Mouse (Mus musculus) G1E-ER4 (cell line): ENCODE data around the gene Lrrc72. TPM values are rescaled to one million over a fixed set of nuclear protein-coding genes. Genes with fewer than 3 reads are reported as not detected.

Experiments used
- GATA1 ChIP-seq: IDR thresholded peaks from one replicate; pipeline ENCODE4 v1.8.0; 2012; ENCODE audit warnings: low read length, inconsistent platforms
- polyA plus RNA-seq: library from polyadenylated mRNA; stranded (reverse); fragments of >175 nt; gene quantifications from 2 replicates; pipeline ENCODE4 v1.2.3, GENCODE M21; 2012

Lrrc72 gene
- polyA plus RNA-seq, 1 experiment = not detected

- no peak for TF ChIP-seq GATA1
Measured at GRCm38 (mm10) chr12:36208456-36208855, 44.7 kb downstream of the Lrrc72 start.

DNA sequence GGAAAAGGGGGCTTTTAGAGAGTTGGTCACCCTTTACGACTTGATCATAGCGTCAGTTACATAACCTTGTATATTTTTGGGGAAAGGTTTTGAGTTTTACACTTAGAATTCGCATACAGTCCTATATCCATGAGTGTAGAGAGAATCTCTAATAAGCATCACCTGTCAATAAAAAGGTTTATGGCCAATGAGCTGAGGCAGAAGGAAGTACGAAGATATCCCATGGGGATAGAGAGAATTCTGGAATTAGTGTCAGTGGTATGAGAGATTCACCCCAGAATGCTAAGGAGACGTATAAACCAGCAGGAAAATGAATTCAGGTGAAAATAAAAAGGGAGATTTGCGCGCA, 45.4 kb downstream of the Lrrc72 start:
- no peak for TF ChIP-seq GATA1

DNA sequence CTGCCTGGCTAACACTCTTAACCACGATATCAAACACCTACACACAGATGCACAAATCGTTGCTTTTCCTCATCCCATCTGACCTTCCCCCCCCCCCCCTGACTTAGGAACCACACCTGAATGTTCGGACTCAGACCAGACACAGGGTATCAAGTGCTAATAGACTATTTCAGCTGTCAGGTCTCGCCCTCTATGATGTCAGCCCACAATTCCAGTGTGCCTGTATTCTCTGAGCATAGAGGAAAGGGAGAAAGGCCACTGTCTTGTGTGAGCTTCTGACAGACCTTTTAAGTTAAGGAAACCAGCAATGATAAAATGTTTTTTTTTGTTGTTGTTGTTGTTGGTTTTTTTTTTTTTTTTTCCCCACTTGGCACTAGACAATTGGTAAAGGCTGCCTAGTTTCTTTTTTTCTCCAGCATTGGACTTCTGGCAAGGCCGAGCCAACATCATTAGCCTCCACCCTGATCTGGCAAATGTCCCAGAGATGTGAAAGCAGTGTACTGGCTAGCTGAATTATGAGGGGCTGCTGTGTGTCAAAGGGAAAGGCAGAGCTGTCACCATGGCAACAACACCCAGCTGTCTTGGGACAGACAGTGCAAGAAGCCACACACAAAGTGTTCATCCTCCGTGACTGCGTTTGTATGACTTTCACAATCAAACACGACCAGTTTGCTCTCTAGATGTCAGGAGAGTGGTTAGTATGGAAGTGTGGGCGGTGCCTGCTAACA, 46.0 kb downstream of the Lrrc72 start:
- TF ChIP-seq GATA1 = no peak

GRCm38 (mm10) chr12:36194976-36195375, 58.2 kb downstream of the Lrrc72 start:
- TF ChIP-seq GATA1 = no peak

- no peak for TF ChIP-seq GATA1
Measured at GRCm38 (mm10) chr12:36190343-36190742, 62.9 kb downstream of the Lrrc72 start.

GRCm38 (mm10) chr12:36189610-36190009, 63.6 kb downstream of the Lrrc72 start:
- TF ChIP-seq GATA1 = no peak

- no peak for TF ChIP-seq GATA1
Measured at GRCm38 (mm10) chr12:36187081-36187480, 66.1 kb downstream of the Lrrc72 start.

- no peak for TF ChIP-seq GATA1
Measured at GRCm38 (mm10) chr12:36182570-36182969, 70.6 kb downstream of the Lrrc72 start.

DNA sequence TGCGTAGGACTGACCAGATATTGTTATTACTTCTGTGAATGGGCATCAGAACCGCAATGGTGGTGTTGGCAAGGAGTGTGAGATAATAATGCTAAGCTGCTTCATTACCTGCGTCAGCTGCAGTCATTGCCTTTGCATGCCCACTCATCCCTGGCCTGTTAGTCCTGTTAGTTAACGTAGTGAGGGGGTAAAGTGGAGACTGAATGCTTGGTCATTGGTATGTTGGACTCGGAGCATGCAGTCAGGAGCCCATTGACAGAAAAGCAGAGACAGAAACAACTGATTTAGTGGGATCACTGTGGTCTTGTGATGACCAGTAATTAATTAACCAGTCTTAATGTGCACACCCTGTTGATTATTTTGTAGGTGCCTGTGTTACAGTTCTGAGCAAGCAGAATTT, 76.0 kb downstream of the Lrrc72 start:
- TF ChIP-seq GATA1 = no peak

DNA sequence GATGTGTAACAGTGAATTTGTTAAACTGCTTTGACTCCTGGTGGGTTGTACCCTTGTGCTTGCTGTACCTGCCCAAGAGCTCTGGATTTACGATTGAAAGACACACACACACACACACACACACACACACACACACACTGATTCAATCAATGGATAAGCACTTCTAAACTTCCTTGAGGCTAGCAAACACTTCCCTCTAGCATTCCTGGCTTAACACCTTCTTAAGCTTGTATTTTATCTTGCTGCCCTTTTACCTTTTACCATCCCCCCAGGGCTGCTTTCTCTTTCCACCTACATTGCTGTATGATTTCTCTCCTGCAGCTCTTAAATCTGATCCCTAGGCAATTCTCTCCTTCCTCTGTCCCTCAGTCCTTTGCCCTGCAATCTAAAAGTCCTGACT, 87.9 kb downstream of the Lrrc72 start:
- no peak for TF ChIP-seq GATA1

GRCm38 (mm10) chr12:36164126-36164791, 88.9 kb downstream of the Lrrc72 start:
- no peak for TF ChIP-seq GATA1

Other genes starting within 250 kb of the Lrrc72 start
- gene Tspan13, start 210.9 kb downstream of the Lrrc72 start, polyA plus RNA-seq = not detected in 2 replicates
- gene Ankmy2, start 96.3 kb downstream of the Lrrc72 start, polyA plus RNA-seq = 1.5 and 2.0 TPM in 2 replicates
- 15.0 and 23.4 TPM in 2 replicates for gene Bzw2, start 95.3 kb downstream of the Lrrc72 start, polyA plus RNA-seq
- not detected in 2 replicates for gene Sostdc1, start 60.7 kb upstream of the Lrrc72 start, polyA plus RNA-seq
- gene Ispd, start 128.1 kb upstream of the Lrrc72 start, polyA plus RNA-seq = 0.90 and 1.7 TPM in 2 replicates
- gene D630036H23Rik, start 128.8 kb upstream of the Lrrc72 start, polyA plus RNA-seq = 0.94 and 1.4 TPM in 2 replicates